ENCODE assay signal across 26 mouse cellular contexts in genomic region chr12:53882863-53883262, GRCm38 (mm10).
"Had no signal": no experiment of that assay in that cellular context is flagged by ENCODE, and none has a peak within 500 bp of the region (broad histone marks: within the 10 kb centered on the region; RNA-seq: fewer than 3 reads in every experiment).

No protein-coding gene starts in this region.

- H3K27me3 ChIP-seq: heart, embryonic 12.5 days; hindbrain, embryonic 12.5 days; intestine, embryonic 15.5 days; limb, embryonic 12.5 days; liver, embryonic 13.5 days had no signal

- H3K9ac ChIP-seq: heart, embryonic 12.5 days; hindbrain, embryonic 12.5 days; hindbrain, embryonic 14.5 days; intestine, embryonic 15.5 days; limb, embryonic 12.5 days; liver, embryonic 13.5 days had no signal

- H3K4me2 ChIP-seq: heart, embryonic 12.5 days; hindbrain, embryonic 12.5 days; hindbrain, embryonic 14.5 days; intestine, embryonic 15.5 days; limb, embryonic 12.5 days; liver, embryonic 11.5 days; liver, embryonic 13.5 days had no signal

- H3K4me3 ChIP-seq: gastrocnemius, adult 2 months; heart, embryonic 10.5 days; heart, embryonic 12.5 days; hindbrain, embryonic 10.5 days; hindbrain, embryonic 12.5 days; intestine, embryonic 15.5 days; left cerebral cortex, adult 2 months; limb, embryonic 10.5 days; limb, embryonic 12.5 days; liver, embryonic 13.5 days had no signal

- H3K27ac ChIP-seq: gastrocnemius, adult 2 months; heart, embryonic 10.5 days; hindbrain, embryonic 10.5 days; hindbrain, embryonic 12.5 days; hindbrain, embryonic 14.5 days; intestine, embryonic 15.5 days; left cerebral cortex, adult 2 months; limb, embryonic 10.5 days; limb, embryonic 12.5 days; liver, embryonic 13.5 days had no signal

- H3K36me3 ChIP-seq: heart, embryonic 10.5 days; heart, embryonic 12.5 days; hindbrain, embryonic 10.5 days; hindbrain, embryonic 12.5 days; intestine, embryonic 15.5 days; limb, embryonic 10.5 days; limb, embryonic 12.5 days; liver, embryonic 13.5 days had no signal

- H3K9me3 ChIP-seq: heart, embryonic 10.5 days; heart, embryonic 12.5 days; hindbrain, embryonic 10.5 days; hindbrain, embryonic 12.5 days; intestine, embryonic 15.5 days; limb, embryonic 10.5 days; limb, embryonic 12.5 days; liver, embryonic 13.5 days had no signal

- ATAC-seq: hindbrain, embryonic 16.5 days; inflammation-experienced regulatory T-cells, adult 6 months; intestine, embryonic 15.5 days; intestine, postnatal 0 days had no signal

- H3K4me1 ChIP-seq: heart, embryonic 12.5 days; hindbrain, embryonic 10.5 days; hindbrain, embryonic 12.5 days; intestine, embryonic 15.5 days; liver, embryonic 13.5 days had no signal

- DNase-seq: gastrocnemius, adult 2 months; gastrocnemius, postnatal 10 days; gastrocnemius, postnatal 25 days; heart, adult 18-20 months; heart, postnatal 10 days; heart, postnatal 4 days; kidney, adult 18-20 months; kidney, adult 8-10 months; kidney, postnatal 10 days; kidney, postnatal 25 days; kidney, postnatal 4 days; liver; liver, embryonic 13.5 days had no signal
